Mouse (Mus musculus) bone marrow macrophage, adult 2 months (primary cell): ENCODE data around the gene Grin2a. TPM values are rescaled to one million over a fixed set of nuclear protein-coding genes. Genes with fewer than 3 reads are reported as not detected.

Experiments used
- H3K27ac ChIP-seq: 2 replicates; pipeline ENCODE4 v1.5.1; 2012; ENCODE audit warnings: low read depth, low read length; ENCODE audit not compliant: insufficient read depth
- H3K4me1 ChIP-seq: 2 replicates; pipeline ENCODE4 v1.6.1; 2012; ENCODE audit warnings: low read length; ENCODE audit not compliant: control insufficient read depth, insufficient read depth
- H3K4me3 ChIP-seq: 2 replicates; pipeline ENCODE4 v1.5.1; 2012; ENCODE audit warnings: mild to moderate bottlenecking, low read length, moderate library complexity; ENCODE audit not compliant: insufficient read depth
- CTCF ChIP-seq: IDR thresholded peaks from 2 replicates; pipeline ENCODE4 v1.5.1; 2012; ENCODE audit warnings: low read depth, mild to moderate bottlenecking, low read length, moderate library complexity
- POLR2A ChIP-seq: IDR thresholded peaks from 2 replicates; pipeline ENCODE4 v1.6.1; 2012; ENCODE audit warnings: mild to moderate bottlenecking, low read depth, low read length, borderline replicate concordance
- polyA plus RNA-seq: library from polyadenylated mRNA; stranded (reverse); fragments of >200 nt; gene quantifications from 2 replicates; pipeline ENCODE4 v1.2.4, GENCODE M21; 2012; ENCODE audit not compliant: missing spikeins, insufficient read depth, insufficient read length

Grin2a gene
- polyA plus RNA-seq, 1 experiment = not detected

GRCm38 (mm10) chr16:9678750-9679149 is 316.6 kb downstream of the Grin2a start:
- Histone ChIP-seq H3K4me1 (no peaks in the 10 kb centered on the region), H3K27ac (no peak overlapping the region), H3K4me3 (no peak overlapping the region)
- TF ChIP-seq CTCF (no peak), POLR2A (no peak)

DNA sequence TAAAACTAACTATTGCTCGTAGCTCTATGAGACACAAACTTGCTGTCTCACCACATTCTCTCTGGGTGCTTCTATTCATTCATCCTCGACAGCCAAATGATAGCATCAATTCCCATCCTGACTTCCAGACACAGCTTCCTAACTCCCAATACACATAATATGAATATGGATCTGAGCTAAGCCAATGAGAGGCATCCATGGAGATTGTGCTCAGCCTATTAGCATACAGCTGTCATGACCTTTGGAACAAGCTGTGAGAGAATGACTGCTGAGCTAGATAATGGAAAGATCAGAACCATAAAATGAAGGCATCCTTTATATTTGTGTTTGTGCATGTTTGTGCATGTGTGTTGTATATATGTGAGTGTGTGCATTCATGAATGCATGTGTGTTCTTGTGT is 323.0 kb downstream of the Grin2a start:
- H3K4me1 ChIP-seq = no peaks in the 10 kb centered on the region
- H3K4me3 ChIP-seq = no peak overlapping the region
- H3K27ac ChIP-seq = no peak overlapping the region
- TF ChIP-seq POLR2A (no peak), CTCF (no peak)

GRCm38 (mm10) chr16:9671222-9671621 is 324.1 kb downstream of the Grin2a start:
- H3K27ac ChIP-seq = no peak overlapping the region
- TF ChIP-seq POLR2A = no peak
- no peak for TF ChIP-seq CTCF
- no peaks in the 10 kb centered on the region for H3K4me1 ChIP-seq

DNA sequence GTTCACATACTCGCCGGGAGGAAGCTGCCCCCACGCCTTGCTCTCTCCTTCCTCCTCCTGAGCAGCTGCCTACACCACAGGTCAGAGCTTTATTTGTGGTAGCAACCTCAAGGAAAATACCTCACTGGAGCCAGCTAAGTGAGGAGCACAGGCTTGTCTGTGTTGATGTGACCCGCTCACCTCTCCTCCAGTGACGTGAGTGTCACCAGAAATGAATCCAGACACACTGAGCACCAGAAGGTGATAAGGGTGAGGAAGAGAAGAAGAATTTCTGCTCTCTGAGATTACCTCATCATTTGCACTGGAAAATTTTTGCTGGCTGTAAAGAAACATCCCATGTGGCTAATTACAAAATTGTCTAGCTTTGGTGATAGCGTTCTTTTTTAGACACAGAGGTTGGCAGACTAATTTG is 324.6 kb downstream of the Grin2a start:
- Histone ChIP-seq H3K4me1 (no peaks in the 10 kb centered on the region), H3K27ac (no peak overlapping the region), H3K4me3 (no peak overlapping the region)
- no peak for TF ChIP-seq CTCF
- no peak for TF ChIP-seq POLR2A

More at GRCm38 (mm10) chr16:9671222-9671621, 324.1 kb downstream of the Grin2a start:
- H3K4me3 ChIP-seq = no peak overlapping the region

GRCm38 (mm10) chr16:9665896-9666295 is 329.5 kb downstream of the Grin2a start:
- H3K4me3 ChIP-seq = no peak overlapping the region
- no peak overlapping the region for H3K27ac ChIP-seq
- TF ChIP-seq CTCF = no peak
- TF ChIP-seq POLR2A = no peak
- no peaks in the 10 kb centered on the region for H3K4me1 ChIP-seq

DNA sequence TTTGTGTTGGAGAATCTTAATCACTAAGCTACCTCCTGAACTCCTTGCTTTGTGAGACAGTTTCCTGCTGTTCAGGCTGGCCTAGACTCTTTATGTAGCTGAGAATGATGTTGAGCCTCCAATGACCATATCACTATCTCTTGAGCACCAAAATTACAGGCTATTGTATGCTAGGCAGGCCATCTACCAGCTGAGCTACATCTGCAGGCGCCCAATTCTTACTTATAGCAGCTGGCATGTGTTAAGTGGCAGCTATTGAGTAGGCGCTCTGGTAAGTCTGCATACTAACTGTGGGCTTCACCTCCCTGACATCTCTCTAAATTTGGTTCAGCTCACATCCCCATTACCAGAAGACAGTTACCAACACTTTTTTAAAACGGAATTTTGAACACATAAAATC is 331.3 kb downstream of the Grin2a start:
- no peak overlapping the region for H3K4me3 ChIP-seq
- H3K27ac ChIP-seq = no peak overlapping the region
- TF ChIP-seq POLR2A (no peak), CTCF (no peak)
- no peaks in the 10 kb centered on the region for H3K4me1 ChIP-seq

DNA sequence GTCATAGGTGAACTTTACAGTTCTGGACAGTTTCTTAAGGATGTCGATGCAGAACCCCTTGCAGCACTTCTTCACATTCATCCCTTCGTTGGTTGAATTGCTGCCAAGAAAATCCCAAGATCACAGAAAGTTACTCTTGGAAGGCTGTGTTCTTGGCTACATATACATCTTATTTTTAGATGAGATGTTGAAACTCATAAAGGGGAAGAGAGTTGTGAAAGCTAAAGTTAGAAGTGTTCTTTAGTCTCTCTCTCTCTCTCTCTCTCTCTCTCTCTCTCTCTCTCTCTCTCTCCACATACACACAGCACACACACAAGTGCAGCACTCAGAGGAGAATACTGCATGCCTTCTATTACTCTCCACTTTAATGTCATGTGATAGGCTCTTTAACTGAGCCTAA is 331.9 kb downstream of the Grin2a start:
- Histone ChIP-seq H3K27ac (no peak overlapping the region), H3K4me1 (no peaks in the 10 kb centered on the region), H3K4me3 (no peak overlapping the region)
- TF ChIP-seq POLR2A = no peak
- TF ChIP-seq CTCF = no peak

DNA sequence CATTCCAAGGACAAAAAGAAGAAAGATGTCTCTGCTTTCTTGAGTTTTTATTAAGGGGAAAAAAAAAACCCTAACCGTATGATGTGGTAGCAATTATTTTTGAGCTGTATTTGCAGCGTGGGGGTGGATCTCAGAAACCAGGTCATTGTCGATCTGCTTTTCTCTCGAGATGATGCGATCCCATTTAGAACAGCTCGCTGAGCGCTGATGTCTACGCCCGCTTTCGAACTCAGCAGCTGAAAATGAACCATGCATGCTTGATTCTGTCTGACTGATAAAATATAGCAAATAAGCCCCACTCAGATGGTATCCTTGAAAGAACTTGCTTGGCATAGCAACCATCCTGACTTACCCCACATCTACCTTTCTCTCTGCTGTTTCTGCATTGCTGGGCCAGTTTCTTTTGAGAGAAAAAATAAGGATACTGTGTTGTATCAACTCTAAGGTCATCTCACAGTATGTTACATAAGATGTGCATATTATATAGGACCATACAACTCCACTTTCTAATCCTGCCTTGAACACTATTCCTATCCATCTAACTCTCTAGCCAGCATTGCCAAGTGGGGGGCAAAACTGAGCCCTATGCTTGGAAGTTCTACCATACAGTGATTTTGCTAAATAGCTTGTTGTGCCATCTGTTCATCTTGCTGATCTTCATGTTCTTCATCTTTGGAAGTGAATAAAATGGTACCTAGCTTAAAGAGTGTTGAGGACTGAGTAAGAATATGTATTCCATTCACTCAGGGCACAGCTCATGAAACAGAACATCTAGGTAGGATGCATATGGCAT is 369.5 kb downstream of the Grin2a start:
- TF ChIP-seq POLR2A = no peak
- no peak for TF ChIP-seq CTCF
- Histone ChIP-seq H3K4me3 (no peak overlapping the region), H3K4me1 (no peaks in the 10 kb centered on the region), H3K27ac (no peak overlapping the region)

DNA sequence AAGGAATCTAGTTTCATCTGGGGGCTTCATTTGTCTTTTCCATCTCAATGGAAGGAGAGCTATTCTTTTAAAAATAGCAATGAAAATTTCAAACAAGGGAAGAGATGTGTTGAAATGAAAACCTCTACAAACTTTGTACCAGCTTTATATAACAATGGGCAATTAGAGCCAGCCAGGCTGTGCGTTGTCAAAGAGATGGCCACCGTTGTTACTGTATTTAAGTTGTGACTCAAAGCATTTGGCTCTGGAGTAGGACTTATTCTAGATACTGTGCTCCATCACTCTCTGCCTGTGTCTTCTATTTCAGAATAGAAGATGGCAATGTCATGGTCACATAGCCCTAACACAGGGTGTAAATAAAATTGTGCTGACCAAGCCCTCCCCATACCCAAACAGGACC is 371.0 kb downstream of the Grin2a start:
- H3K4me1 ChIP-seq = no peaks in the 10 kb centered on the region
- TF ChIP-seq CTCF = no peak
- TF ChIP-seq POLR2A = no peak
- no peak overlapping the region for H3K27ac ChIP-seq
- no peak overlapping the region for H3K4me3 ChIP-seq

- TF ChIP-seq POLR2A (no peak), CTCF (no peak)
- Histone ChIP-seq H3K4me3 (no peak overlapping the region), H3K27ac (no peak overlapping the region), H3K4me1 (no peaks in the 10 kb centered on the region)
Measured at GRCm38 (mm10) chr16:9618206-9618605, 377.2 kb downstream of the Grin2a start.

DNA sequence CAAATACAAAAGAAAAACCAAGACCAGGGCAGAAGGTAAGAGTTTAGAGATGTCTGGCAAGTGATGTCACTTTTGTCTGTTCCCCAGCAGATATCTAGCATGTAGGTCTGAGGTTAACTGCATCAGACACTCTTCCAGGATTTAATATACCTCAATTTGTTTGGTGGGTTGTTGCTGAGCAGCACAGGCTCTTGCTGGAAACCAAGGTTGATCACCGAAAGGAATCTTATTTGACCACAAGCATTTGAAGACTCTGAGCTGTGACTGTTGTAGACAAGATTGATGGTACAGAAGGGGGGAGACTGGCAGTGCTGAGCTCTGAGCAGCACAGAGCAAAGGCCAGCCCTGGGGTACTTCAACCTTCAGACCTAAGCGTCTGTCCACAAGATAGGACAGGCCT is 378.1 kb downstream of the Grin2a start:
- Histone ChIP-seq H3K4me1 (no peaks in the 10 kb centered on the region), H3K27ac (no peak overlapping the region), H3K4me3 (no peak overlapping the region)
- TF ChIP-seq CTCF (no peak), POLR2A (no peak)
